Mouse (Mus musculus) ES-E14 (cell line): ENCODE data around the gene Dip2b. TPM values are rescaled to one million over a fixed set of nuclear protein-coding genes. Genes with fewer than 3 reads are reported as not detected.

Source experiments
- DNase-seq: peaks from one replicate; pipeline ENCODE4 v3.0.0-alpha.2; 2013; ENCODE audit warnings: low read depth, low spot score
- H3K27ac ChIP-seq: 2 replicates; pipeline ENCODE4 v1.5.1; 2012; ENCODE audit warnings: low read depth, mild to moderate bottlenecking, low read length, moderate library complexity, mixed read lengths; ENCODE audit not compliant: poor library complexity, insufficient read depth, severe bottlenecking
- H3K36me3 ChIP-seq: 2 replicates; pipeline ENCODE4 v1.6.1; 2012; ENCODE audit warnings: mild to moderate bottlenecking, low read length, moderate library complexity, mixed read lengths; ENCODE audit not compliant: control insufficient read depth, poor library complexity, insufficient read depth, severe bottlenecking
- H3K4me1 ChIP-seq, 2 experiments: fragments of 150-350 bp in 1 of 2; sonication (generic) in 1 of 2; 2 replicates each; pipeline ENCODE4 v1.6.1; 2012; ENCODE audit warnings: low read length in 2 of 2, mild to moderate bottlenecking in 1 of 2, mixed read lengths in 1 of 2; ENCODE audit not compliant: control insufficient read depth in 2 of 2, insufficient read depth in 2 of 2, poor library complexity in 1 of 2
- H3K4me3 ChIP-seq, 2 experiments: fragments of 150-350 bp in 1 of 2; sonication (generic) in 1 of 2; 2 replicates each; pipeline ENCODE4 v1.5.1; 2012; ENCODE audit warnings: low read length in 2 of 2, low read depth in 1 of 2, mild to moderate bottlenecking in 1 of 2, mixed read lengths in 1 of 2; ENCODE audit not compliant: insufficient read depth in 1 of 2, poor library complexity in 1 of 2, severe bottlenecking in 1 of 2
- H3K9ac ChIP-seq: 2 replicates; pipeline ENCODE4 v1.6.1; 2012; ENCODE audit warnings: low read depth, mild to moderate bottlenecking, low read length, mixed read lengths; ENCODE audit not compliant: poor library complexity, insufficient read depth, severe bottlenecking
- H3K9me3 ChIP-seq: fragments of 150-350 bp; sonication (generic); 2 replicates; pipeline ENCODE4 v1.6.1; 2012; ENCODE audit warnings: low read depth, mild to moderate bottlenecking, low read length; ENCODE audit not compliant: control insufficient read depth, insufficient read depth
- CHD2 ChIP-seq: IDR thresholded peaks from 2 replicates; pipeline ENCODE4 v1.6.1; 2014; ENCODE audit warnings: mild to moderate bottlenecking, low read depth, low read length, inconsistent platforms
- HCFC1 ChIP-seq: IDR thresholded peaks from 2 replicates; pipeline ENCODE4 v1.6.1; 2012; ENCODE audit warnings: low read length, inconsistent platforms, borderline replicate concordance; ENCODE audit not compliant: insufficient read depth
- MAFK ChIP-seq: IDR thresholded peaks from 2 replicates; pipeline ENCODE4 v1.6.1; 2014; ENCODE audit warnings: mild to moderate bottlenecking, low read depth, low read length, inconsistent platforms; ENCODE audit not compliant: insufficient read depth
- ZC3H11A ChIP-seq: IDR thresholded peaks from 2 replicates; pipeline ENCODE4 v1.6.1; 2012; ENCODE audit warnings: low read depth, mild to moderate bottlenecking, inconsistent platforms, low read length, borderline replicate concordance
- ZNF384 ChIP-seq: IDR thresholded peaks from 2 replicates; pipeline ENCODE4 v1.6.1; 2012; ENCODE audit warnings: low read depth, low read length, inconsistent platforms
- in situ Hi-C, 2 experiments: fragments of 600-800 bp; cut with MboI; formaldehyde crosslinking; loops; one replicate each; pipeline ENCODE4 v1.15.1; 2025; ENCODE audit warnings: low sequenced_read_pairs in 2 of 2, inconsistent platforms in 1 of 2; ENCODE audit not compliant: unreplicated experiment in 2 of 2
- total RNA-seq: library from RNA; depleted of rRNA; stranded (reverse); fragments of 300-350 nt; gene quantifications from 2 replicates; pipeline ENCODE4 v1.2.3, GENCODE M21; 2012

The Dip2b gene
- total RNA-seq, 1 experiment = 21.1 TPM

- no peak for DNase-seq
- no peak overlapping the region for H3K9ac ChIP-seq
- H3K9me3 ChIP-seq = no peaks in the 10 kb centered on the region
- no peak overlapping the region for H3K27ac ChIP-seq
- in situ Hi-C loops = no loop called here
- no peak overlapping the region for H3K4me3 ChIP-seq
- no peaks in the 10 kb centered on the region; a peak in 1 of 4 replicates for H3K4me1 ChIP-seq
- H3K36me3 ChIP-seq = peaks cover 42% of the 10 kb centered on the region
- TF ChIP-seq CHD2 (no peak), HCFC1 (no peak), MAFK (no peak), ZC3H11A (no peak), ZNF384 (no peak)
Observed at GRCm38 (mm10) chr15:100178487-100178886, 140.0 kb downstream of the Dip2b start.

GRCm38 (mm10) chr15:100179685-100180084 lies 141.2 kb downstream of the Dip2b start:
- in situ Hi-C loops = no loop called here
- TF ChIP-seq HCFC1 (no peak), ZC3H11A (no peak), CHD2 (no peak), ZNF384 (no peak), MAFK (no peak)
- Histone ChIP-seq H3K4me1 (no peaks in the 10 kb centered on the region; a peak in 1 of 4 replicates), H3K4me3 (no peak overlapping the region), H3K36me3 (peaks cover 35% of the 10 kb centered on the region), H3K27ac (no peak overlapping the region), H3K9me3 (no peaks in the 10 kb centered on the region), H3K9ac (no peak overlapping the region)
- no peak for DNase-seq

GRCm38 (mm10) chr15:100180221-100180620 lies 141.8 kb downstream of the Dip2b start:
- no peak overlapping the region for H3K27ac ChIP-seq
- no peak overlapping the region for H3K9ac ChIP-seq
- peaks cover 29% of the 10 kb centered on the region for H3K36me3 ChIP-seq
- no peaks in the 10 kb centered on the region; a peak in 1 of 4 replicates for H3K4me1 ChIP-seq
- H3K9me3 ChIP-seq = no peaks in the 10 kb centered on the region
- DNase-seq = no peak
- in situ Hi-C loops = no loop called here
- TF ChIP-seq CHD2 (no peak), MAFK (no peak), HCFC1 (no peak), ZC3H11A (no peak), ZNF384 (no peak)
- no peak overlapping the region for H3K4me3 ChIP-seq

GRCm38 (mm10) chr15:100181841-100182240 lies 143.4 kb downstream of the Dip2b start:
- Histone ChIP-seq H3K4me3 (no peak overlapping the region), H3K4me1 (no peaks in the 10 kb centered on the region; a peak in 1 of 4 replicates), H3K9ac (no peak overlapping the region), H3K36me3 (peaks cover 31% of the 10 kb centered on the region), H3K27ac (no peak overlapping the region), H3K9me3 (no peaks in the 10 kb centered on the region)
- DNase-seq = no peak
- in situ Hi-C loops = no loop called here
- TF ChIP-seq ZC3H11A = no peak
- no peak for TF ChIP-seq ZNF384
- no peak for TF ChIP-seq CHD2
- TF ChIP-seq MAFK = no peak
